Mouse (Mus musculus): ENCODE results near the gene Trappc6b. TPM values are rescaled to one million over a fixed set of nuclear protein-coding genes. Genes with fewer than 3 reads are reported as not detected.

Trappc6b gene
- 86.9 and 89.9 TPM in 2 replicates for polyA plus RNA-seq (2015; fragmentation: Nextera tagmentation; extraction: Ambion mirVana)

DNA sequence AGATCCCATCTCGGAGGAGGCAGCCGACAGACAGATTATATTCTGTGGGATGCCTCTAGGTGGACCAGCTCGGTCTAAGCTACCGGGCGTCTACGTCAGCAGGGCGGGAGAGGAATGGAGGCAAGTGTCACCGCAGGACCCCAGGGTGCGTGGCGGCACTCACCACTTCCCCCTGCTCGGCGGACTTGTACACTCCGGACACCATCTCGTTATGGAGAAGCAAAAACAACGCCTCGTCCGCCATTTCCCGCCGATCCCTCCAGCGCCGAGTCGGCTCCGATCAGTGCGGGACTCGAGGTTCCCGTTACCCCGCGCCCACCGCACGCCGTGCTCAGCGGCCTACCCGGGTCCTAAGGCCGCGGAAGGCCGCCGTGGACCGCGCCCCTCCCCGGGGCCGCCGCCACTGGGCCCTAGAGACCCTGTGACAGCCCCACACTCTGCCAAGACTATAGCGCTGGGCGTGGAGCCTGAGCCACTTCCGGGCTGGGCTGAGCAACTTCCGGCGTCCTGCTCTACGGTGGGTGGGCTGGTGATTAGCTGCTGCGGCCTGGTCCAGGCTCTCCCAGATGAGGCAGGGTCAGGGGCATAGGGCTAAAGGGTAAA lies at the start of gene Trappc6b:
TSS of gene Trappc6b (minus strand) at position 480 of the 603 bp plus-strand sequence.
- ATAC-seq, result peak; percentile 90
- Histone ChIP-seq H3K36me3 (ENCODE audit: control insufficient read depth, insufficient read depth) (peaks cover 4% of the 10 kb centered on the region; the same call in 1 of the 2 replicates), H3K27ac (ENCODE audit: low read depth, low read length) (peak within 1 kb of the TSS; percentile 95), H3K9me3 (ENCODE audit: control insufficient read depth) (no peaks in the 10 kb centered on the region), H3K4me2 (replicated peaks; ENCODE audit: low read depth) (peak within 1 kb of the TSS; percentile 67), H3K4me3 (ENCODE audit: low read depth, low read length) (peak within 1 kb of the TSS; percentile 78), H3K9ac (ENCODE audit: low read depth, low read length) (peak within 1 kb of the TSS; percentile 94), H3K4me1 (replicated peaks; ENCODE audit: control insufficient read depth, insufficient read depth, low read length) (0 out of 2 replicates have a peak, but pooled peaks cover 7% of the 10 kb centered on the region), H3K27me3 (replicated peaks; ENCODE audit: control insufficient read depth, insufficient read depth, low read length) (no peaks in the 10 kb centered on the region)
- WGBS, result under 1% methylated on average over 49 of the region's 49 CpGs
- peak; percentile 48 for TF ChIP-seq CTCF (IDR thresholded peaks at IDR 0.05; ENCODE audit: low read depth)

DNA sequence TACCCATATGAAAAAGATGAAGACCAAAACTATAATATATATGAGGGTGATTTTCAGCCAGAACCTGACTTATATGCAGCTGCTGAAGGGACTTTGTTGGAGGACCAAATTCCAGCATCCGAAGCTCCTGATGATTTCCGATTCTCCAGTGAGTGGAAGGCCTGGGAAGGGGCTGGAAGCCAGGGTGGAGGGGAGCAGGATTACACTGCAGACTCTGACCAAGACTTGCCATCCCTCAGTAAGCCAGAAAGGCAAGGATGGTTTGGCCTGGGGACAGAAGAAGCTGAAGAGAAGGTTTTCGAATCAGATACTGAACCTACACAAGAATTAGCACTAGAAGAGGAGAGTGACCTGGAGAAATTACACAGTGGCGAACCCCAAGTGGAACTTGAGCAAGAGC lies 46.7 kb upstream of the Trappc6b start:
- Histone ChIP-seq H3K36me3 (ENCODE audit: control insufficient read depth, insufficient read depth) (peaks cover 7% of the 10 kb centered on the region; the same call in 1 of the 2 replicates), H3K9me3 (ENCODE audit: control insufficient read depth) (no peaks in the 10 kb centered on the region), H3K4me2 (replicated peaks; ENCODE audit: low read depth) (no peak overlapping the region), H3K27me3 (replicated peaks; ENCODE audit: control insufficient read depth, insufficient read depth, low read length) (no peaks in the 10 kb centered on the region), H3K4me1 (replicated peaks; ENCODE audit: control insufficient read depth, insufficient read depth, low read length) (no peaks in the 10 kb centered on the region), H3K4me3 (ENCODE audit: low read depth, low read length) (no peak overlapping the region), H3K9ac (ENCODE audit: low read depth, low read length) (no peak overlapping the region), H3K27ac (ENCODE audit: low read depth, low read length) (no peak overlapping the region)
- ATAC-seq, result no peak
- 88% methylated on average over 4 of the region's 4 CpGs for WGBS
- no peak for TF ChIP-seq CTCF (IDR thresholded peaks at IDR 0.05; ENCODE audit: low read depth)

DNA sequence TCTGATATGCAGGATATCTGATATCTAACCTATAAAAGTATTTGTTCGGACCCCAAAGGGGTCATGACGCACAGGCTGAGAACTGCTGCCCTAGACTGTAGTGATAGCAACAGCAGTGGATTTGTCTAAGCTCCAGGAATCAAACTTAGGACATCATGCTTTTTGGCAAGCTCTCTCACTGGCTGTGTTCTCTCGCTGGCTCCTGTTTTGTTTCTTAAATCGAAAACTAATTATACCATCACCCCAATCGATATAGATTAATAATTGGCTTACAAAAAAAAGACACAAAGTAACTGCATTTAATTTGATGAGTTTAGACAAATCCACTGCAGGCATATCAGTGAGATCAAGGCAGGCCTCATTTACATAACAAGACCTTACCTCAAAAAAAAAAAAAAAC lies 45.2 kb upstream of the Trappc6b start:
- peaks cover 7% of the 10 kb centered on the region; the same call in 1 of the 2 replicates for H3K36me3 ChIP-seq (ENCODE audit: control insufficient read depth, insufficient read depth)
- peak overlapping the region; percentile 75; the same call in 1 of the 2 replicates for H3K27ac ChIP-seq (ENCODE audit: low read depth, low read length)
- H3K9me3 ChIP-seq (ENCODE audit: control insufficient read depth), result no peaks in the 10 kb centered on the region
- TF ChIP-seq CTCF (IDR thresholded peaks at IDR 0.05; ENCODE audit: low read depth), result no peak
- no peaks in the 10 kb centered on the region for H3K4me1 ChIP-seq (replicated peaks; ENCODE audit: control insufficient read depth, insufficient read depth, low read length)
- H3K27me3 ChIP-seq (replicated peaks; ENCODE audit: control insufficient read depth, insufficient read depth, low read length), result no peaks in the 10 kb centered on the region
- peak; percentile 45; the same call in 1 of the 2 replicates for ATAC-seq
- no peak overlapping the region for H3K4me2 ChIP-seq (replicated peaks; ENCODE audit: low read depth)
- 66% methylated on average over 5 of the region's 5 CpGs for WGBS
- no peak overlapping the region for H3K4me3 ChIP-seq (ENCODE audit: low read depth, low read length)
- no peak overlapping the region for H3K9ac ChIP-seq (ENCODE audit: low read depth, low read length)

DNA sequence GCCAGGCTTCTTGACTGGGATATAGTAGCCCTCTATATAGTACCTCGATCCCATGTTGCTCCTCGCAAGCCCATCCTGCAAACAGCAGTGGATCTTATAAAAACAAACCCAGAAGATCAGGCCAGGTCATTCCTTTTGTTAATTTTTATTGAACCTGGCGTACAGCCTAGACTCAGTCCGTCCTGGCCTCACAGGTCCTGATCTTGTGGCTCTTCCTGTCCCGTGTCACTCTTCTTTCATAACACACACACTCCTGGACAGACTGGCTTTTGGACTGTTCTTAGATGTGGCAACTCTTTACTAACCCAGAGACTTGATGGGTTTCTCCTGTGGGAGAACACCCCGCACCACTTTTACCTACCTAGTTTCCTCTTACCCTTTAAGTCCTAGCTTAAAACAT lies 44.6 kb upstream of the Trappc6b start:
- WGBS, result 46% methylated on average over 6 of the region's 6 CpGs

GRCm38 (mm10) chr12:59104771-59105170 lies 43.5 kb upstream of the Trappc6b start:
- no peak overlapping the region for H3K4me2 ChIP-seq (replicated peaks; ENCODE audit: low read depth)
- H3K27me3 ChIP-seq (replicated peaks; ENCODE audit: control insufficient read depth, insufficient read depth, low read length), result no peaks in the 10 kb centered on the region
- no peak overlapping the region for H3K4me3 ChIP-seq (ENCODE audit: low read depth, low read length)
- no peaks in the 10 kb centered on the region for H3K9me3 ChIP-seq (ENCODE audit: control insufficient read depth)
- 46% methylated on average over 5 of the region's 5 CpGs for WGBS
- peak; percentile 54; the same call in 1 of the 2 replicates for ATAC-seq
- H3K9ac ChIP-seq (ENCODE audit: low read depth, low read length), result no peak overlapping the region
- no peak for TF ChIP-seq CTCF (IDR thresholded peaks at IDR 0.05; ENCODE audit: low read depth)
- 0 out of 2 replicates have a peak overlapping the region, but pooled peaks have one; percentile 75 for H3K27ac ChIP-seq (ENCODE audit: low read depth, low read length)
- H3K4me1 ChIP-seq (replicated peaks; ENCODE audit: control insufficient read depth, insufficient read depth, low read length), result no peaks in the 10 kb centered on the region
- peaks cover 7% of the 10 kb centered on the region; the same call in 1 of the 2 replicates for H3K36me3 ChIP-seq (ENCODE audit: control insufficient read depth, insufficient read depth)

More for the DNA sequence above, 44.6 kb upstream of the Trappc6b start:
- no peaks in the 10 kb centered on the region for H3K9me3 ChIP-seq (ENCODE audit: control insufficient read depth)
- H3K4me3 ChIP-seq (ENCODE audit: low read depth, low read length), result no peak overlapping the region
- ATAC-seq, result peak; percentile 89
- no peaks in the 10 kb centered on the region for H3K4me1 ChIP-seq (replicated peaks; ENCODE audit: control insufficient read depth, insufficient read depth, low read length)
- H3K4me2 ChIP-seq (replicated peaks; ENCODE audit: low read depth), result no peak overlapping the region
- no peaks in the 10 kb centered on the region for H3K27me3 ChIP-seq (replicated peaks; ENCODE audit: control insufficient read depth, insufficient read depth, low read length)
- H3K27ac ChIP-seq (ENCODE audit: low read depth, low read length), result peak overlapping the region; percentile 75
- TF ChIP-seq CTCF (IDR thresholded peaks at IDR 0.05; ENCODE audit: low read depth), result no peak
- H3K36me3 ChIP-seq (ENCODE audit: control insufficient read depth, insufficient read depth), result peaks cover 7% of the 10 kb centered on the region; the same call in 1 of the 2 replicates
- H3K9ac ChIP-seq (ENCODE audit: low read depth, low read length), result no peak overlapping the region

- no peaks in the 10 kb centered on the region for H3K9me3 ChIP-seq (ENCODE audit: control insufficient read depth)
- peak; percentile 95 for ATAC-seq
- TF ChIP-seq CTCF (IDR thresholded peaks at IDR 0.05; ENCODE audit: low read depth), result no peak
- peak within 1 kb of the TSS; percentile 91 for H3K27ac ChIP-seq (ENCODE audit: low read depth, low read length)
- peak within 1 kb of the TSS; percentile 42 for H3K4me3 ChIP-seq (ENCODE audit: low read depth, low read length)
- H3K36me3 ChIP-seq (ENCODE audit: control insufficient read depth, insufficient read depth), result no peaks in the 10 kb centered on the region
- H3K4me1 ChIP-seq (replicated peaks; ENCODE audit: control insufficient read depth, insufficient read depth, low read length), result no peaks in the 10 kb centered on the region
- 43% methylated on average over 19 of the region's 19 CpGs for WGBS
- H3K4me2 ChIP-seq (replicated peaks; ENCODE audit: low read depth), result peak within 1 kb of the TSS; percentile 50
- H3K27me3 ChIP-seq (replicated peaks; ENCODE audit: control insufficient read depth, insufficient read depth, low read length), result no peaks in the 10 kb centered on the region
- H3K9ac ChIP-seq (ENCODE audit: low read depth, low read length), result no peak within 1 kb of the TSS; the same call in 1 of the 2 replicates
Measured at GRCm38 (mm10) chr12:59095104-59096025, 34.1 kb upstream of the Trappc6b start, which contains the start of gene Mia2. TSS of gene Mia2 (plus strand) at chr12:59095799.
